Mouse (Mus musculus): ENCODE data around the gene Dvl1. TPM values are rescaled to one million over a fixed set of nuclear protein-coding genes. Genes with fewer than 3 reads are reported as not detected.

Gene Dvl1
- polyA plus RNA-seq, 1 experiment = 73.8 TPM

DNA sequence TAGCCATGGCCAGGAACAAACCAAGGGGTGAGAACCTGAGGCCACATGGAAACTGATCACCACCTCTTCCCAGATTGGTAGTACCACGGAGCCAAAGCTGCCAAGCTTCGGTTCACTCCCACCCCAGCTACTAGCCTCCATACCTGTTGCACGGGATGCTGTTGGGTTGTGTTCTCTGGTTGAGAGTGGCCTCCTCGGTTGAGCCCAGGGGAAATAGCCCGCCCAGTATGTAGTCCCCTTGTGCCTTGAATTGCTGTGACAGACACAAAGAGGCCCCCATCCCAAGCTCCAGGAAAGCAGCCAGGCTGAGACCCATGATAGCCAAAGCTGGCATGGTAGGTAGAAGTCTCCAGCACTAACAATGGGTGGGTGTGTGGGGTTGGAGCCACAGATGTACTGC, 15.8 kb downstream of the Dvl1 start, which contains the start of gene Tas1r3:
Tas1r3 (minus strand) TSS at position 362 of the 400 bp plus-strand sequence.
- 79% methylated on average over 5 of the region's 5 CpGs for WGBS
- no peak for DNase-seq (ENCODE audit: low read depth, low spot score)

DNA sequence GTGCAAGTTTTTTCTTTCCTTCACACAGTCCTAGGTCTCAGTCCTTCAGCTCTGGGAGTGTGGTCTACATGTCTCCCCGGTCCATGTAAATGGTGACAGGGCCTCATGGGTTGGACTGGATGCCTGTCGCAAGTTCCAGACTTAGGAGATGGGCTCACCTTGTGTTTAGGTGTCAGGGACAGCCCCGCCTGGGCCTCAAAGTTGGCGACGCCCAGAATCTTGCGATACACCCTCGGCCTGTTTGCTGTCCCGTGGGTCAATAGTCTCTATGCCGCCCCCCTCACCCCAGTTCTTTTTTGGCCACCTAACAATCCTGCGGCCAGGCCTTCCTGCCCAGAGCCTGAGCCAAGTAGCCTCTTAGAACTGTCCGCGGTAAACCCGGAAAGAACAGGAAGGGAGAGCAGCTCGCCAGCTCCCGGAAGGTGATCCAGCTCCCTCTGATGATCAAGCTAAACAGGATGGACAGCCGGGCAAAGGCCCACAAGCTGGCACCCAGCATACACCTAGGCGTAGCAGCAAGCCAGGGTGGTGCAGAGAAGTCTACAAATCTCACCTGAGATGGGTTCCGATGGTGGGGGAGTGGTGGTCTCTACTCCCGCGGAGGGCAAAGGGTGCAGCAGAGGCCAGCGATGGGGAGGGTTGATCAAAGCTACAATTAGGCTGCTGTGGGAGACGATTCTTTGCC, 21.6 kb downstream of the Dvl1 start:
- 3% methylated on average over 22 of the region's 22 CpGs for WGBS
- no peak for DNase-seq (ENCODE audit: low read depth, low spot score)

DNA sequence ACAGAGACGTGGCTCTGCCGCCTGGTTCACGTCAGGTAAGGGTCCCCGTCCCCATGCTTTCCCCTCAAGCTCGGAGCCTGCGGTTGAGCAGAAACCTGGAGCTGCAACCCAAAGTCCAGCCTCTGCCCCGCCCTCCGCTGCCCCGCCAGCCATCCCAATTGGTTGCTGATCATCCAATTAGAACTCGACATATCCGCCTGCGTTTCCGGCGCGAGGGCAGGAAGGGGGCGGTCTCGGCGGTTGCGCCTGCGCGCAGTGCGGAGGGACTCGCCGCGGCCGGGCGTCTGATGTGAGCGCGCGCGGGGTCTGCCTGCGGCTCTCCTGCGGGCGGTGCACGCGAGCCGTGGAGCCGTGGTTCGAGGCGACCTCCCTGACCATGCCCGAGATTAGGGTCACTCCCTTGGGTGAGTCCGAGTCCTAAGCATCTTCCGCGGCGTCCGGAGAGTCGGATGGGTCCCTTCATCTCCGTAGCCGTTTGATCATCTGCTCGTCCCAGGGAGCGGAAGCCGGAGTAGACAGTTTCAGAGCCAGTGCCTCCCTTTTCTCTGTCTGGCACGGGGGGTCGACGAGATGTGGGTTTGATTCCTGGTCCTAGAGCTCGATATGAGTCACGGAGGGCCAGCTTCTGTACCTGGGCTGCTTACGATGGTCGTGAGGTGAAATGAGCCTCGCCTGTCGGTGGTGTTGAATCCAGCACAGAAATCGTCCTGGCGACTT, 22.3 kb downstream of the Dvl1 start, which contains the start of the genes Cptp and Ints11:
Cptp (minus strand) TSS at position 124 of the 717 bp plus-strand sequence.
Ints11 (plus strand) TSS at position 230 of the 717 bp plus-strand sequence.
- under 1% methylated on average over 63 of the region's 63 CpGs for WGBS
- DNase-seq (ENCODE audit: low read depth, low spot score) = peak; percentile 80

DNA sequence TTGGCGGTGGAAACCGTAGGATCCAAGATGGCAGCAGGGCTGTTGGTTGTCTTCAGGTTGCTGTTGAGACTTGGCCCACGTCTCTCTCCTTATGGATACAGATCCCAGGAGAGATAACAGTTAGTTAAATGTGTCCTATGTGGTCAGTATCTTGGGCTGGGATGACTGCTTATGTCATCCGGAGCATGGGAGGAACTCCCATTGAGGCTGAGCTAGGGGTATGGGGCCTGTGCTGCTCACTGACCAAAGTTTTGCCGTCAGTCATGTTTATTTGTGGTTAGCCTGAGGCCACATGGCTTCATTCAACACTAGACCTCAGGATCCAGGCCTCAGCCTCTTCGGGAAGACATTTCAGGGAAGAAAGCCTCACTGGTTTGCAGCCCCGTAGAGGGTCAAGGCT, 24.2 kb downstream of the Dvl1 start:
- WGBS = 85% methylated on average over 7 of the region's 7 CpGs
- no peak for DNase-seq (ENCODE audit: low read depth, low spot score)

DNA sequence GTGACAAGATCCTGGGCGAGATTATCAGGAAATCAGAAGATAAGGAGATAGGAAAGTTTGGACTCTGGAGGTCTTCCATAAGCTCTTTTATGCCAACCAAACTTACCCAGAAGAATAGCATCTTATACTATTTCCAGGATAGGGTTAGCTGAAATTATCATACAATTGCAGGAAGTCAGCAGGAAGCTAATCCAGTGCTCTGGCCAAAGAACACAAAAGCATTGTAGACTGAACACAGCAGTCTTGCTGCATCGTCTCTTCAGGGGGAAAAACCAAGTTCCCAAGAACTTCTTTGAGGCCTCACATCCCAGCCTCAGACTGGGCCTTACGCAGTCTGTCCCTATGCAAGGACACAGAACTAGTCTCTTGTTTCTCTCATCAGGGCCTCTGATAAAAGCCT, 36.4 kb downstream of the Dvl1 start:
- 82% methylated on average over 3 of the region's 3 CpGs for WGBS

DNA sequence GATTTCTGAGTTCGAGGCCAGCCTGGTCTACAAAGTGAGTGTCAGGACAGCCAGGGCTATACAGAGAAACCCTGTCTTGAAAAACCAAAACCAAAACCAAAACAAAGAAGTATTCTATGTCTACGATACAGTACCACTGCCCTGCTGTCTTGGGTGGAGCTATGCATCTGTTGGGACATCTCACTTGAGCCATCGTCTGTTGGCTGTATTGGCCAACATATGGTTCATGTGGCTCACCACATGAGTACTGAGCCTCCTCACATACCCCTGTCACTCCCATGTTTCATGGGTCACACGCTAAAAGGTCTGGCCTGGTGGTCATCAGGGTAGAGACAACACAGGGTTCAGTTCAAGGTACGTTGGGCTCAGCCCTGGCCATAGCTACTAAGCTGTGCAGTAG, 39.1 kb downstream of the Dvl1 start:
- WGBS = 91% methylated on average over 5 of the region's 5 CpGs
- no peak for DNase-seq (ENCODE audit: low read depth, low spot score)

More for the DNA sequence above, 36.4 kb downstream of the Dvl1 start:
- DNase-seq (ENCODE audit: low read depth, low spot score) = no peak

DNA sequence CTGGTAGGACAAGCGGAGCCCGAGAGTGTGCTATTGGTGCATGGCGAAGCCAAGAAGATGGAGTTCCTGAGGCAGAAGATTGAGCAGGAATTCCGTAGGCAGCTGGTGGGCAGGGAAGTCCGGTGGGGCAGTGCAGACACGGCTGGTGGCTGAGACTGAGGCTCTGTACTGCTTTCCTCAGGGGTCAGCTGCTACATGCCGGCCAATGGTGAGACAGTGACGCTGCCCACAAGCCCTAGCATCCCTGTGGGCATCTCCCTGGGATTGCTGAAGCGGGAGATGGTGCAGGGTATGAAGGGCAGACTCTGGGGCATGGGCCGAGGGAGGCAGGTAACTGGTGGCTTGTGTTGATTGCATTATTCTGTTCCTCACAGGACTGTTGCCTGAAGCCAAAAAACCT, 40.5 kb downstream of the Dvl1 start:
- DNase-seq (ENCODE audit: low read depth, low spot score) = no peak

DNA sequence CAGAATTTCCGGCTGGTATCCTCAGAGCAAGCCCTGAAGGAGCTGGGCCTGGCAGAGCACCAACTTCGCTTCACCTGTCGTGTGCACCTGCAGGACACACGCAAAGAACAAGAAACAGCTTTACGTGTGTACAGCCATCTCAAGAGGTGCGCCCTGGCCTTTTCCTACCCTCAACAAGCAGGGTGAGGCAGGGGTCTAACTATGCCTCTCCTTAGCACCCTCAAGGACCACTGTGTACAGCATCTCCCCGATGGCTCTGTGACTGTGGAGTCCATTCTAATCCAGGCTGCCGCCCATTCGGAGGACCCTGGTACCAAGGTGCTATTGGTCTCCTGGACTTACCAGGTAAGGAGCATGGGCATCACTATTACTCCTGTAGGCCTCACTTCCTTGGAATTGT, 41.0 kb downstream of the Dvl1 start:
- no peak for DNase-seq (ENCODE audit: low read depth, low spot score)
- WGBS = 88% methylated on average over 9 of the region's 9 CpGs

More for the DNA sequence above, 40.5 kb downstream of the Dvl1 start:
- 91% methylated on average over 10 of the region's 10 CpGs for WGBS

DNA sequence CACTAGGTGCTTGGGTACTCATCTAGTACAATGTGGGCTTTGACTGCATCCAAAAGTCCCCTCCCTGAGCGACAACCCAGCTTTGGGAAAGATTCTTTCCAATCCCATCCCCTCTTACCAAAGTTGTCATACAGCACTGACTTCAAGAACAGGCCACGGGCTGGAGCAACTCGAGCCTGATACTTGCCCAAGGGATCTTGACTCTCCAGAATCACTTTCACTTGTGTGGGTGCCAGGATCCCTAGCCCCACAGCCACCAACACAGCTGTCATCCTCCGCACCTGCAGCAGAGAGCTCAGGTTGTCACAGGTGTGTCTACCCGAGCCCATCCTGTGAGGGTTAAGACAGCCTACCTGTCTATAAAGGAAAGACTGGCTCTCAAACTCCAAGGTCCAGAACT, 42.1 kb downstream of the Dvl1 start:
- WGBS = 67% methylated on average over 5 of the region's 5 CpGs
- DNase-seq (ENCODE audit: low read depth, low spot score) = no peak

DNA sequence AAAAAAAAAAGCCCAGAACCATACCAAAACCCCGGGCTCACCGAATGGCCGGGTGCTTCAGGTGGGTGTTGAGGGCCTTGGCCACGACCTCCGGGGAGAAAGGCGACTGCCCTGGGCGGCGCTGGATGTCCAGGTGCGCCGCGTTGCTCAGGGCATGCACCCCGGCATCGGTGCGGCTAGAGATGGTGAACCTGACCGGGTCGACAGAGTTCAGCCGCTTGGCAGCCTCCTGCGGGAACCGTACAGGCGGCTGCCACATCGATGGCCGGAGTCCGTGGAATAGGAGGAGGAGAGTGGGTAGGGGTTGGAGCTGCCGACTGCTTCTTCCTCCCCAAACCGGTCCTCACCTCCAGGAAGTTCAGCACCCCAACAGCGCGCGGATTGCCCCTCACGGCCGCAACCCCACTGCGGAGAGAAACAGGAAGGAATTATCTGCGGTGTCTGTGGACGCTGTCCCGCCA, 43.8 kb downstream of the Dvl1 start:
- DNase-seq (ENCODE audit: low read depth, low spot score) = no peak
- under 1% methylated on average over 34 of the region's 34 CpGs for WGBS

DNA sequence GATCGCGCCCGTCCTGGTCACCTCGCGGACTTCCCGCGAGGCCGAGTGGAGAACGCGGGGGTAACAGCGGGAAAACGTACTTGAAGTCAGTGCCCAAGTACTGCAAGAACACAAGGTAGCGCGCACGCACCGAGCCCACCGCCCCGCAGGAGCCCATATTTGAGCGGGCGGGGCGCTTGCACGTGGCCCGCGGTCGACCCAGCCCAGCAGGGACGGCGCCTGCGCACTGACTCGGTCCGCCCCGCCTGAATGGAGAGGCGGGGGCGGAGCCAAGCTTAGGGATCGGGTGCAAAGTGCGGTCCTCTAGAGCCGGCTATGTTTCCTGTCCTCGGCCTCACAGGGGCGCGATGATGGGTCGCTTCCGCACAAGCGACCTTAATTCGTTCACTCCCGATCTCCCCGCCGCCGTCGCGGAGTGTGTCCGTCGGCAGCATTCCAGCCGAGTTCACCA, 44.4 kb downstream of the Dvl1 start, which contains the start of the genes Pusl1 and Acap3:
Pusl1 (minus strand) TSS at position 231 of the 451 bp plus-strand sequence.
Acap3 (plus strand) TSS at position 272 of the 451 bp plus-strand sequence.
- DNase-seq (ENCODE audit: low read depth, low spot score) = peak; percentile 58
- WGBS = under 1% methylated on average over 52 of the region's 52 CpGs

DNA sequence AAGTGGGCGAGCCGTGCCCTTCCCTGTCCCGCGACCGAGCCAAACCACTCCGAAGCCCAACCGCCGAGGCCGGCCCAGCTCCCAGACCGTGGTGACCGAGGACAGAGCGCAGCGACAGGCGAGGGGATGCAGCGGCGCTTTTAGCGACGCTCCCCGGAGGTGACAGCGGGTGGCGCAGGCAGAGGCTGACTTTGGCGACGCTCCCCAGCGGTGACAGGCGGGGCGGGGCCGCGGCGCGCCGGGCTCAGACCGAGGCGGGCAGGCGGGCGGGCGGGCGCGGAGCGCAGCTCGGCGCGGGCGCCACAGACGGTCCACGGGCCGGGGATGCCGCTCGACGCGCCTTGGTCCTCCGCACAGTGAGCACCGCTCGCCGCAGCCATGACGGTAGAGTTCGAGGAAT, 44.8 kb downstream of the Dvl1 start:
- under 1% methylated on average over 55 of the region's 56 CpGs for WGBS
- DNase-seq (ENCODE audit: low read depth, low spot score) = peak; percentile 43

DNA sequence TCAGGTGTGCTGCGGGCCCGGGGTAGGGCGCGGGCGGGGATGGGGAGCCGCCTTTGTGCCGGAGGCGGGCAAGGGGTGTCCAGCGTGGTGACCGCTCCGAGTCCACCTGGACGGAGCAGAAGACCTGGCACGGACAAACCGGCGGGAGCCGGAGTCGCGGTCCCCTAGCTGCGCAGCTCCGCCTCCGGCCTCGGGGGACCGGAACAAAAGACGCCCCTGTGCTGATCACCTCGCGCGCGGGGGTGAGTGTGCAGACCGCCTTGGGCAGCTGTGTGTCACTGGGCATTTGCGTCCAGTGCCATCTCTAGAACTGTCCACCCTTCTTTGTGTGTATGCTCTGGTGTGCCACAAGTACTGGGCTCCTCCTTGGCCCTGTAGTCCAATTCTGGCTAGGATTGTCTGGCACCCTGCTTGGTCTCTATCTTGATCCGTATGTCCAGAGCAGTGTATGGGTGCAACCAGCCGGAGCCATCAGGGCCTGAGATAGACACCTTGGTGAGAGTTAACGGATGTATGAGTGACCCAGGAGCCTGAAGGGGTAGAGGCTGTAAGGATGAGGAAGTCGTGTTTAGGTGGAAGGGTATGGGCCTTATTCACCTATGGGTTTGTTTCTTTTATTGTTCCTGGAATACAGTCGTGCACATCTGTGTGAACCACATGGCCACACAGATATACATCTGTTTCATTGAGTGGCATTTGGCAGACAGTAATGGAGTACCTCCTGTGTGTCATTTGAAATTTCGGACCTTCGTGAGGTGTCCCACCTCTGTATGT, 45.4 kb downstream of the Dvl1 start:
- WGBS = 4% methylated on average over 37 of the region's 37 CpGs
- DNase-seq (ENCODE audit: low read depth, low spot score) = no peak

DNA sequence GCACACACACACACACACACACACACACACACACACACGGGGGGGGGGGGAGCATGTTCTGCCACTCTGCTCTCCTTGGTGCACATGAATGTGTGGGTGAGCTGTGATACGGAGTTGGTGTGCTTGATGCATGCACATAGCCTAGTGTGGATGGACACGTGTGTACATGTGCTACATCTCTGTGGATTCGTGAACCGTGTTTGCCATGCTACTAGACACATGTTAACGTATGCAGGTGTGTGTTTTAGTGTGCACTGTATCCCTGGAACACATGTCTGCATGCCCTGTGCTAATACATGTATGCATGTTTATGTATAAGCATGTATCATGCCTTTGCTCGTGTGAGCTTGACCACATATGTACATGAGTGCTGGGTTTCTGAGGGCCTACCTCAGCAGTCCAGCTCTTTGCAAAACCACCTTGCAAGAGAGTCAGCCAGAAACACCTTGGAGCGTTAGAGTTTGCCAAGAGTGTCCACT, 46.0 kb downstream of the Dvl1 start:
- 69% methylated on average over 8 of the region's 8 CpGs for WGBS
- no peak for DNase-seq (ENCODE audit: low read depth, low spot score)

DNA sequence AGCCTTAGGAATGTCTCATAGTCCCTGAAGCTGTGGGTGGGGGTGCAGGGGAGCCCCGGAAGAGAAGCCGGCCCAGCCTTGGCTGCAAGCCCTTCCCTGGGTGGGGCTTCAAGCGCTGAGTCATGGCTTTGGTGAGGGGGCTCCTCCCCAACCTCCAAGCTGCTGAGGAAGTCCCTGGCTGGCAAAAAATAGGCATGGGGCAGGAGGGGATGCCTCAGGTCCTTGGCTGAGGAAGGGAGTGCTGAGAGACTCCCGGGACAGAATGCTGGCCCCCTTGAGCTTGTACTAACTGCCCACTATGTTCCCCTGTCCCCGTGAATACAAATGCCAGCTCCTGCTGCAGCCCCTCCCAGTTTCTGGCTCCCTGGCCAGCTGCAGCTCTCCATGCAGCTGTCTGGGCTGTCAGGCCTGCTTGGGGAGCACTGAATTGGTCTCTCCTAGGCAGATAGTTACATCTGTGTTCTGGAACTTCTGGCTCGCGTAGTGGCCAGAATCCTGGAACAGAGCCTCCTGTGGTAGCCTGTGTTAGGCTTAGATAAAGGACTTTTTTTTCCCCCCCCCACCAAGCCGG, 47.2 kb downstream of the Dvl1 start:
- 17% methylated on average over 8 of the region's 8 CpGs for WGBS
- DNase-seq (ENCODE audit: low read depth, low spot score) = no peak

DNA sequence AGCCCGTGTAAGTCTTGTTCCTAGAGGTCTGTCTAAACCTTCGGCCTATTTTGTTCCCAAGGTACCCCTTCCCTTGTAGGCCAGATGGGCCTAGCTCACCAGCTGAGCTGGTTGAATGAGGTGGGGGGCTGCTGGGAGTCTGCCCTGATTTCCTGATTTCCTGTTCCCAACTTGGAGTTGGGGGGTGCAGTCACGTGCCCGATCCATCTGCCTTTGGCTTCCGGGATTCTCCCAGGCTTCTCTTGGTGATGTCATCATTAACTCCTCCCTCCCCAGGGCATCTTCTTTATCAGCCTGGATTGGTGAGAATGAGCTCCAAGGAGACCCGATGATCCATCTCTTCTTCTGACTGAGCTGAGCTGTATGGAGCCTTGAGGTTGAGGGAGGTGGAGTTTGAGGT, 48.0 kb downstream of the Dvl1 start:
- no peak for DNase-seq (ENCODE audit: low read depth, low spot score)
- WGBS = 48% methylated on average over 6 of the region's 6 CpGs

DNA sequence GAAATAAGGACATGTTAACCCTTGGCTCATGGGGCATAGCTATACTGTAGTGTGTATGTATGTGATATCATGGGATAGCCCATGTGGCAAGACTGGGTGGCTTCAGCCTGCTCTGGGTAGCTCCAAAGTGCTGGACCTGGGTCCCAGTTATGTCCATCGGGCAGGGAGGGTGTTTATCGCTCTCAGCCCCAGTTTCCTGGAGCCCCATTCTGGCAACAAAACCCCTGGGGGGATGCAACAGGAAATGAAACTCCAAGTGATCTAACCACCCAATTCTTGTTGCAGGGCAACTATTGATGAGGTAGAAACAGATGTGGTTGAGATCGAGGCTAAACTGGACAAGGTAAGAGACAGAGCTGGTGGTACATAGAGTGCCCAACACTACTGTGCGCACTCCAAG, 48.6 kb downstream of the Dvl1 start:
- WGBS = 89% methylated on average over 4 of the region's 4 CpGs
- DNase-seq (ENCODE audit: low read depth, low spot score) = no peak

DNA sequence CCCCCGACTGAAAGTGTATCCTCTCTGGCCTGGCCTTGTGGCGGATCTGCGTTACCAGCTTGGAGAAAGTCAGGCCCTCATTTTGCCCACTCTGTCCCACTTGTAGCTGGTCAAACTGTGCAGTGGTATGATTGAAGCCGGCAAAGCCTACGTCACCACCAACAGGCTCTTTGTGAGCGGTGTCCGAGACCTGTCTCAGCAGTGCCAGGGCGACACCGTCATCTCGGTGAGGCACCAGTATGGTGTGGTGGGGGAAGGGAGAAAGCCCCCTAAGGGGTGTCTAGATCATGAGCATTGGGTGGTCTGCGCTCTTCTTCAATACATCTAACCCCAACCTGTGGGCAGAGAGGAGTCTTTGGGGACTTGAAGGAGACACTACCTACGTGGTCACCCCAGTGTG, 49.3 kb downstream of the Dvl1 start:
- no peak for DNase-seq (ENCODE audit: low read depth, low spot score)
- 97% methylated on average over 12 of the region's 12 CpGs for WGBS

DNA sequence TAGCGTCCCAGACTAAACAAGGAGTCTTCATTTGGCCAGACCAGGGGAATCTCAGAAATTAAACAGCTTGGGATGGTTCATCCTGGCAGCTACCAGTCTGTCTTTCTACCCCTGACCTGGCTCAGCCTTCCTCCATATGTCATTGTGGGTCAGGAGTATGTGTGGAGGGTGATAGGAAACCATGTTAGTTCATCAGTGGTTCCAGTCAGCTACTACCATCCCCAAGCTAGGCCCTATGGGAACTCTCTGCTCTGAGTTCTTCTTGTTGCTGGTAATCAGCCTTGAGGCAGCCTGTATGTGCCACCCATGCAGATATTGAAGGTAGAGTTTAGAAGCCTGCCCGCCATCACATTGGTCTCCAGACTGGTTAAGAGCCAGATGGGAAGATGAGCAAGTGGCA, 51.1 kb downstream of the Dvl1 start:
- DNase-seq (ENCODE audit: low read depth, low spot score) = no peak
- WGBS = 99% methylated on average over 2 of the region's 2 CpGs

All from large intestine, adult 2 months (tissue).